Mouse (Mus musculus): Measurements from ENCODE around the gene Cpm. TPM values are rescaled to one million over a fixed set of nuclear protein-coding genes. Genes with fewer than 3 reads are reported as not detected.

Cpm gene
- polyA plus RNA-seq, 1 experiment = 0.07 TPM

GRCm38 (mm10) chr10:117608988-117609809 lies 20.1 kb upstream of the Cpm start:
- H3ac ChIP-seq (ENCODE audit: control insufficient read depth, insufficient read length) = no peak overlapping the region
- H3K27me3 ChIP-seq (ENCODE audit: control insufficient read depth, insufficient read depth, insufficient read length) = peaks cover 6% of the 10 kb centered on the region
- no peak overlapping the region for H3K4me3 ChIP-seq
- H3K4me2 ChIP-seq (ENCODE audit: low read depth) = no peak overlapping the region
- H3K79me2 ChIP-seq (ENCODE audit: control insufficient read depth, insufficient read depth) = no peaks in the 10 kb centered on the region
- no peaks in the 10 kb centered on the region for H3K36me3 ChIP-seq (ENCODE audit: control insufficient read depth, insufficient read depth)
- TF ChIP-seq TCF12 (IDR thresholded peaks at IDR 0.05; ENCODE audit: insufficient read depth, poor library complexity, severe bottlenecking) (no peak), MAX (IDR thresholded peaks at IDR 0.05; ENCODE audit: low read depth) (no peak), POLR2A (IDR thresholded peaks at IDR 0.05; ENCODE audit: insufficient read length, low read depth) (no peak), MYOG (IDR thresholded peaks at IDR 0.05; ENCODE audit: control insufficient read depth in 1 of 3, insufficient read depth in 1 of 3, insufficient read length in 2 of 3, low read depth in 2 of 3) (no peak)

- Histone ChIP-seq H3K79me2 (ENCODE audit: control insufficient read depth, insufficient read depth) (no peaks in the 10 kb centered on the region), H3K4me2 (ENCODE audit: low read depth) (no peak overlapping the region), H3K4me3 (no peak overlapping the region), H3ac (ENCODE audit: control insufficient read depth, insufficient read length) (no peak overlapping the region), H3K36me3 (ENCODE audit: control insufficient read depth, insufficient read depth) (no peaks in the 10 kb centered on the region), H3K27me3 (ENCODE audit: control insufficient read depth, insufficient read depth, insufficient read length) (peaks cover 6% of the 10 kb centered on the region)
- no peak for TF ChIP-seq MYOG (IDR thresholded peaks at IDR 0.05; ENCODE audit: control insufficient read depth in 1 of 3, insufficient read depth in 1 of 3, insufficient read length in 2 of 3, low read depth in 2 of 3)
- TF ChIP-seq TCF3 (IDR thresholded peaks at IDR 0.05; ENCODE audit: insufficient read length, low read depth) = no peak
- no peak for TF ChIP-seq POLR2AphosphoS2 (IDR thresholded peaks at IDR 0.05; ENCODE audit: insufficient read length, low read depth)
- no peak for TF ChIP-seq POLR2A (IDR thresholded peaks at IDR 0.05; ENCODE audit: insufficient read length, low read depth)
- no peak for TF ChIP-seq SRF (IDR thresholded peaks at IDR 0.05; ENCODE audit: control insufficient read depth, insufficient read length, low read depth)
- TF ChIP-seq TCF12 (IDR thresholded peaks at IDR 0.05; ENCODE audit: insufficient read depth, poor library complexity, severe bottlenecking) = no peak
- no peak for TF ChIP-seq MYOD1 (IDR thresholded peaks at IDR 0.05; ENCODE audit: control insufficient read depth in 1 of 3, insufficient read length in 2 of 3, low read depth in 2 of 3)
- no peak for TF ChIP-seq REST (IDR thresholded peaks at IDR 0.05; ENCODE audit: insufficient read depth, insufficient read length)
- TF ChIP-seq USF1 (IDR thresholded peaks at IDR 0.05; ENCODE audit: low read depth) = no peak
These were observed 19.6 kb upstream of the Cpm start for GRCm38 (mm10) chr10:117609810-117610090.

GRCm38 (mm10) chr10:117610160-117610764 lies 19.0 kb upstream of the Cpm start:
- H3K27me3 ChIP-seq (ENCODE audit: control insufficient read depth, insufficient read depth, insufficient read length) = peaks cover 6% of the 10 kb centered on the region
- no peak overlapping the region for H3K4me3 ChIP-seq
- no peak overlapping the region for H3K4me2 ChIP-seq (ENCODE audit: low read depth)
- TF ChIP-seq SRF (IDR thresholded peaks at IDR 0.05; ENCODE audit: control insufficient read depth, insufficient read length, low read depth) (no peak), MYOD1 (IDR thresholded peaks at IDR 0.05; ENCODE audit: control insufficient read depth in 1 of 3, insufficient read length in 2 of 3, low read depth in 2 of 3) (no peak), MYOG (IDR thresholded peaks at IDR 0.05; ENCODE audit: control insufficient read depth in 1 of 3, insufficient read depth in 1 of 3, insufficient read length in 2 of 3, low read depth in 2 of 3) (no peak), E2F4 (IDR thresholded peaks at IDR 0.05; ENCODE audit: insufficient read depth) (no peak), POLR2AphosphoS2 (IDR thresholded peaks at IDR 0.05; ENCODE audit: insufficient read length, low read depth) (no peak), POLR2A (IDR thresholded peaks at IDR 0.05; ENCODE audit: insufficient read length, low read depth) (no peak), USF1 (IDR thresholded peaks at IDR 0.05; ENCODE audit: low read depth) (no peak), TCF3 (IDR thresholded peaks at IDR 0.05; ENCODE audit: insufficient read length, low read depth) (no peak), REST (IDR thresholded peaks at IDR 0.05; ENCODE audit: insufficient read depth, insufficient read length) (no peak)
- H3K36me3 ChIP-seq (ENCODE audit: control insufficient read depth, insufficient read depth) = no peaks in the 10 kb centered on the region
- H3ac ChIP-seq (ENCODE audit: control insufficient read depth, insufficient read length) = no peak overlapping the region
- no peaks in the 10 kb centered on the region for H3K79me2 ChIP-seq (ENCODE audit: control insufficient read depth, insufficient read depth)

GRCm38 (mm10) chr10:117610794-117611384 lies 18.4 kb upstream of the Cpm start:
- H3K4me2 ChIP-seq (ENCODE audit: low read depth) = no peak overlapping the region
- peaks cover 6% of the 10 kb centered on the region for H3K27me3 ChIP-seq (ENCODE audit: control insufficient read depth, insufficient read depth, insufficient read length)
- H3K79me2 ChIP-seq (ENCODE audit: control insufficient read depth, insufficient read depth) = no peaks in the 10 kb centered on the region
- H3K36me3 ChIP-seq (ENCODE audit: control insufficient read depth, insufficient read depth) = no peaks in the 10 kb centered on the region
- H3K4me3 ChIP-seq = no peak overlapping the region
- TF ChIP-seq E2F4 (IDR thresholded peaks at IDR 0.05; ENCODE audit: insufficient read depth) (no peak), TCF3 (IDR thresholded peaks at IDR 0.05; ENCODE audit: insufficient read length, low read depth) (no peak), MAX (IDR thresholded peaks at IDR 0.05; ENCODE audit: low read depth) (no peak), USF1 (IDR thresholded peaks at IDR 0.05; ENCODE audit: low read depth) (no peak), MYOG (IDR thresholded peaks at IDR 0.05; ENCODE audit: control insufficient read depth in 1 of 3, insufficient read depth in 1 of 3, insufficient read length in 2 of 3, low read depth in 2 of 3) (no peak)
- H3ac ChIP-seq (ENCODE audit: control insufficient read depth, insufficient read length) = no peak overlapping the region

GRCm38 (mm10) chr10:117611503-117611902 lies 17.8 kb upstream of the Cpm start:
- Histone ChIP-seq H3K36me3 (ENCODE audit: control insufficient read depth, insufficient read depth) (no peaks in the 10 kb centered on the region), H3ac (ENCODE audit: control insufficient read depth, insufficient read length) (no peak overlapping the region), H3K79me2 (ENCODE audit: control insufficient read depth, insufficient read depth) (no peaks in the 10 kb centered on the region), H3K27me3 (ENCODE audit: control insufficient read depth, insufficient read depth, insufficient read length) (peaks cover 6% of the 10 kb centered on the region), H3K4me2 (ENCODE audit: low read depth) (no peak overlapping the region), H3K4me3 (no peak overlapping the region)
- no peak for TF ChIP-seq POLR2AphosphoS2 (IDR thresholded peaks at IDR 0.05; ENCODE audit: insufficient read length, low read depth)
- TF ChIP-seq TCF12 (IDR thresholded peaks at IDR 0.05; ENCODE audit: insufficient read depth, poor library complexity, severe bottlenecking) = no peak
- no peak for TF ChIP-seq E2F4 (IDR thresholded peaks at IDR 0.05; ENCODE audit: insufficient read depth)
- no peak for TF ChIP-seq MYOD1 (IDR thresholded peaks at IDR 0.05; ENCODE audit: control insufficient read depth in 1 of 3, insufficient read length in 2 of 3, low read depth in 2 of 3)
- no peak for TF ChIP-seq TCF3 (IDR thresholded peaks at IDR 0.05; ENCODE audit: insufficient read length, low read depth)
- TF ChIP-seq REST (IDR thresholded peaks at IDR 0.05; ENCODE audit: insufficient read depth, insufficient read length) = no peak
- TF ChIP-seq USF1 (IDR thresholded peaks at IDR 0.05; ENCODE audit: low read depth) = no peak
- no peak for TF ChIP-seq SRF (IDR thresholded peaks at IDR 0.05; ENCODE audit: control insufficient read depth, insufficient read length, low read depth)
- TF ChIP-seq MYOG (IDR thresholded peaks at IDR 0.05; ENCODE audit: control insufficient read depth in 1 of 3, insufficient read depth in 1 of 3, insufficient read length in 2 of 3, low read depth in 2 of 3) = no peak
- TF ChIP-seq MAX (IDR thresholded peaks at IDR 0.05; ENCODE audit: low read depth) = no peak
- TF ChIP-seq POLR2A (IDR thresholded peaks at IDR 0.05; ENCODE audit: insufficient read length, low read depth) = no peak
- no peak for TF ChIP-seq CEBPB (IDR thresholded peaks at IDR 0.05; ENCODE audit: insufficient read depth, poor library complexity, severe bottlenecking)
